Mouse (Mus musculus) WW6 (cell line): ENCODE data around the gene Twsg1.
A peak's percentile ranks its signal among the peaks of the same experiment; 100 is the strongest.

Source experiments
- DNase-seq: peaks from one replicate; pipeline ENCODE4 v3.0.0-alpha.2; 2013; ENCODE audit warnings: low read depth, low spot score

Twsg1 gene

DNA sequence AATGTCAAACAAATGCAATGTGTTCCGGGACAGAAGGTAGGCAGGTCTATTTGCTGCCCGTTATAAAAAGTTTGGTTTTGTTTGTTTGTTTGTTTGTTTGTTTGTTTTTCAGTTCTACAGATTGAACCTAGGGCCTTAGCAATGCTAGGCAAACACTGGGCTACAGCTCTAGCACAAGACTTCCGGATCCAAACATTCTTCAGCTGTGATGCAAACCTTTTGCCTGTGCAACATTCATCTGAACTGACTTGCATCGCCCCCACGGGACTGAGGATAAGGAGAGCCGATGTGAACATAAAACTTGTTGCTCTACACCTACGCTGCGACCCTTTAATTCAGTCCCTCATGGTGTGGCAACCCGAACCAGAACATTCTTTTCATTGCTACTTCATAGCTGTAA lies 64.5 kb downstream of the Twsg1 start:
- no peak for DNase-seq

DNA sequence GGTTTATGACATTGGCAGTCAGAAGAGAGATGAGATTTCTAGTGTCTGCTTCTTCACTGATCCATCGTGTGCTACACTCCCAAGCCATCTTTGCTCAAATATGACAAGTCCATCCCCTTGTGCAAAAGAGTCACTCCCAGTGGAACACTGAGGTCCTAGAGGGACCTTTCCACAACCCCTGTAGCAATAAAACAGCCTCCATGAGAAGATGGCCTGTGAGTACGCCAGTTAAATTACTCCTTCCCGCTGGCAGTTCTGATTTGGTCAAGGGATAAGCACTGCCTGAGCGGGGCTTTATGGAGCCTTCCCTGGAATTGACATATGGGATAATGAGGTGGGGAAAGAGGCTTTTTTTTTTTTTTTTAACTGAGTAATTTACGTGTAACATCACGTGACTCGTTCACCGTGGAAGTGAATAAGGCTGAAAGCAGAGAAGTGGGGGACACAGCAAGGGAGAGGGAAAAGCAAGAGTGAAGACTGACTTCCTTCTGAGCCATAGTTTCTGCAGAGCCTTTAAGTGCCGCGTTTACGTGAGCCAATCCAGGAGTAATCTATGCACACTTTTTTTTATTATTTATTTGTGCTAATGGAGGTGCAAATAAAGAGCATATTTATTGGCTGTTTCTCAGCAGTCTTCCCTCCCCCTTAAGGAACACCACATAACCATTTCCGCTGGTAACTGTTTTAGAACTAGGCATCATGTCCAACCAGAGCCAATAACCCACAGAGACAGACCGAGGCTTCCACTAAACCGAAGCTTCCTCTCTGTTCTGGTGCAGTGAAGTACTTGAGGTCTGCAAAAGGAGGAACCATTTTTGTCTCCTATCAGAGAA lies 65.1 kb downstream of the Twsg1 start, which contains the start of gene Ralbp1:
TSS of gene Ralbp1 (minus strand) at position 102 of the 833 bp plus-strand sequence.
- no peak for DNase-seq

DNA sequence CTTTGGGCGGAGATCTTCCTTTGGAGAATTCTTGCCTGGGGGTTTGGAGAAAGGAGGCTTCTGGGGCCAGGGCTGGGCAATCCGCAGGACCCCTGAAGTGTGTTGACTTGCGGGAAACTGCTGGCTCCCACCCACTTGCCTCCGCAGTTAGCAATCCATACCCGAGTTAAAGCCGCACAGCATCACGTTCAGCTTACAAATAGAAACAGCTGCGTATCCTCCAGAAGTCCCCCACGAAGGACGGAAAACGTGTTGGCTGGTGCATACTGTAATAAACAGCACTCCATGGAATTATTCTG lies 65.7 kb downstream of the Twsg1 start:
- DNase-seq = no peak

GRCm38 (mm10) chr17:65884691-65885397 lies 66.2 kb downstream of the Twsg1 start:
- DNase-seq = peak; percentile 98

- DNase-seq = no peak
Measured at GRCm38 (mm10) chr17:65884061-65884669, 66.9 kb downstream of the Twsg1 start.

DNA sequence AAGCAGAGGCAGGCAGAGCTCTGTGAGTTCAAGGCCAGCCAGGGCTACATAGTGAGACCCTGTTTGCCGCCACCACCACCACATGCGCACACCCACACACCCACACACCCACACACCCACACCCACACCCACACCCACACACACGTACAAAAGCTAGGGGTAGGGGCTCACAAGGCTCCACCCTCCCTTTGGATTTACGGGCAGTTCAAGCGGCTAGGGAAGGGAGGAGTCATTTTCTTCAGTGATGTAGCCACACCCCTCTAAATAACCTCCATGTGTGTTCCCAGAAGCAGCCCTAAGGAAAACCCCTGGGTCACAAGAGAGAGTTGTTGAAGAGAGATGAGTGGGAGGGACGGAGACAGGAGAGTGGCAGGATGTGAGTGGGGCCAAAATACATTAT lies 74.0 kb downstream of the Twsg1 start:
- DNase-seq = no peak

DNA sequence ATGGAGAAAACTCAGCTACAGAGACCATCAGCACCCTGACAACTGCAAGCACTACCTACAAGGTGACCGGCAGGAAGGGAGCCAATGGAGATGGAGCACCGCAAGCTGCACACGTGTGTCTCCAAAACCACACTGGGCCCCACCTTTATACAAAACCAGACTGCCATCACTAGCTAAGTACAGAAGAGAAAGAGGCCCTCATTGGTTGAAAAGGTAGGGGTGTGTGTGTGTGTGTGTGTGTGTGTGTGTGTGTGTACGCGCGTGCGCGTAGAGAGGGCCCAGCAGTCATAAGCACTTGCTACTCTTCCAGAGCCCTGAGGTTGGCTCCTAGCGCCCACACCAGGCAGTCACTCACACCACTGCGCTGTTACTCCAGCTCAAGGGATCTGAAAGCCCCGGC lies 77.2 kb downstream of the Twsg1 start:
- no peak for DNase-seq

GRCm38 (mm10) chr17:65873156-65873555 lies 77.9 kb downstream of the Twsg1 start:
- no peak for DNase-seq

DNA sequence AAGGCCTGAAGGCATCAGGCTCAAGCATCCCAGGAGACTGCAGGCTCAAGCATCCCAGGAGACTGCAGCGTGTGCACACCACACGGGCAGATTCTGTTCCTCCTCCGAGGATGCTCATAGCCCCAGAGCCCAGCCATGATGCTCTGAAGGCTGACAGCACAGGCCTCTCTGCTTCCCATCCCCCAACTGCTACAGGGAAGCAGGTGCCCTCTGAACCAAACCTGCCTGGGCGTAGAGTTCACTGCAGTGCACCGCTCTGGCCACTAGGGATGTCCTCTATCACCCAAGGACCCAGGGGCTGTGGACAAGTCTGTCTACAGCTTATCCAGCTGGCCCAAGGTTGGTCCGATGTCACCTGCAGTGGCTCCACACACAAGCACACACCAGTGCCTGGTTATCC lies 78.4 kb downstream of the Twsg1 start:
- DNase-seq = no peak

DNA sequence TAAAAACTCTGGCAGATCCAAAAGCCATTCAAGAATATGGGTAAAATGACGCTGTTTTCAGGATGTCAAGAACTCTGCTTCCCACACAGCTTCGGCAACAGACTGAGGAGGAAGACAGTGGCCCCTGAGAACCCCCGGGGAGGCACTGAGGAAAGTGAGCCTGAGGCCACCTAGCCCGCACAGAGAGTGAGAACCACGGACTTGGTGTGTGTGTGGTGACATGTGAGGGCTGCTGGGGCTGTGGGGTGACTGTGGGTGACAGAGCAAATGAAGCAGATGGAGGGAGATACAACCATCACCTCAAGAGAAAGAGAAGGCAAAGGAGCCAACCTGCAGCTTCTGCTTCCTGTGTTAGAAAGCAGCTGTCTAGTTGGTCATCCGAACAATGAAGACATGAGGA lies 79.0 kb downstream of the Twsg1 start:
- DNase-seq = no peak
